Mouse (Mus musculus) intestine, embryonic 16.5 days (tissue): ENCODE results near the gene Rpl36. TPM values are rescaled to one million over a fixed set of nuclear protein-coding genes. Genes with fewer than 3 reads are reported as not detected.
A peak's percentile ranks its signal among the peaks of the same experiment; 100 is the strongest.

Experiments
- ATAC-seq: fragments of 200-750 bp; cut with Nextera tagmentation; 2 replicates; pipeline ENCODE4 v1.8.0; 2017; ENCODE audit warnings: moderate TSS enrichment, moderate library complexity
- H3K27ac ChIP-seq: fragments of 300-500 bp; sonication (generic); 2 replicates; pipeline ENCODE4 v1.5.1; 2014; ENCODE audit warnings: mild to moderate bottlenecking, low read length
- H3K27me3 ChIP-seq: fragments of 300-500 bp; sonication (generic); replicated peaks from 2 replicates; pipeline ENCODE4 v1.6.1; 2014; ENCODE audit warnings: low read length, control low read depth, mixed read lengths; ENCODE audit not compliant: control insufficient read depth, insufficient read depth
- H3K36me3 ChIP-seq: fragments of 300-500 bp; sonication (generic); 2 replicates; pipeline ENCODE4 v1.6.1; 2014; ENCODE audit warnings: low read length, control low read depth; ENCODE audit not compliant: control insufficient read depth, insufficient read depth
- H3K4me1 ChIP-seq: fragments of 300-500 bp; sonication (generic); 2 replicates; pipeline ENCODE4 v1.6.1; 2014; ENCODE audit warnings: low read length, control low read depth, mixed read lengths; ENCODE audit not compliant: control insufficient read depth, insufficient read depth
- H3K4me2 ChIP-seq: fragments of 300-500 bp; sonication (generic); 2 replicates; pipeline ENCODE4 v1.6.1; 2014; ENCODE audit warnings: low read depth, low read length, control low read depth
- H3K4me3 ChIP-seq: fragments of 300-500 bp; sonication (generic); 2 replicates; pipeline ENCODE4 v1.5.1; 2014; ENCODE audit warnings: mild to moderate bottlenecking, low read length
- H3K9ac ChIP-seq: fragments of 300-500 bp; sonication (generic); 2 replicates; pipeline ENCODE4 v1.6.1; 2014; ENCODE audit warnings: low read depth, low read length
- H3K9me3 ChIP-seq: fragments of 300-500 bp; sonication (generic); 2 replicates; pipeline ENCODE4 v1.6.1; 2016; ENCODE audit warnings: low read length, control low read depth; ENCODE audit not compliant: control insufficient read depth
- WGBS: fragments of 180-500 bp; shearing (Covaris S2); extraction: QIAGEN DNeasy Blood & Tissue Kit; methylation state at CpG from one replicate; pipeline ENCODE4 v1.1.7; 2014; 5-methylcytosine and 5-hydroxymethylcytosine counted together
- polyA plus RNA-seq: library from polyadenylated mRNA; unstranded; fragments of >200 nt; fragmentation: Nextera tagmentation; extraction: Ambion mirVana; gene quantifications from 2 replicates; pipeline ENCODE4 v1.2.1, GENCODE M21; 2015

Gene Rpl36
- polyA plus RNA-seq, 1 experiment from 2014 or later: 1,833 TPM

GRCm38 (mm10) chr17:56656171-56656570 is 43.0 kb downstream of the Rpl36 start:
- H3K36me3 ChIP-seq: no peaks in the 10 kb centered on the region
- no peaks in the 10 kb centered on the region for H3K9me3 ChIP-seq
- H3K4me1 ChIP-seq: 0 out of 2 replicates have a peak, but pooled peaks cover 5% of the 10 kb centered on the region
- H3K27ac ChIP-seq: no peak overlapping the region
- no peak for ATAC-seq
- no peaks in the 10 kb centered on the region for H3K27me3 ChIP-seq
- H3K9ac ChIP-seq: no peak overlapping the region
- H3K4me2 ChIP-seq: no peak overlapping the region
- H3K4me3 ChIP-seq: no peak overlapping the region
- 77% methylated on average over 6 of the region's 6 CpGs for WGBS

GRCm38 (mm10) chr17:56663659-56664058 is 50.4 kb downstream of the Rpl36 start:
- 59% methylated on average over 3 of the region's 3 CpGs for WGBS
- peak overlapping the region; percentile 15; the same call in 1 of the 2 replicates for H3K9ac ChIP-seq
- no peaks in the 10 kb centered on the region for H3K27me3 ChIP-seq
- no peaks in the 10 kb centered on the region for H3K36me3 ChIP-seq
- peak overlapping the region; percentile 30 for H3K4me2 ChIP-seq
- ATAC-seq: no peak
- no peak overlapping the region for H3K4me3 ChIP-seq
- no peaks in the 10 kb centered on the region for H3K9me3 ChIP-seq
- H3K4me1 ChIP-seq: peaks cover 9% of the 10 kb centered on the region
- no peak overlapping the region for H3K27ac ChIP-seq

Other genes with a start within 250 kb of the Rpl36 start
- gene Ptprs, start 136.9 kb upstream of the Rpl36 start, polyA plus RNA-seq: 34.4 and 37.3 TPM in 2 replicates
- not detected in 2 replicates for gene Znrf4, start 101.0 kb upstream of the Rpl36 start, polyA plus RNA-seq
- gene Gm20219, start 59.0 kb upstream of the Rpl36 start, polyA plus RNA-seq: 0.98 and 1.4 TPM in 2 replicates
- 52.7 and 56.0 TPM in 2 replicates for gene Safb2, start 28.8 kb upstream of the Rpl36 start, polyA plus RNA-seq
- 68.6 and 76.2 TPM in 2 replicates for gene Safb, start 28.6 kb upstream of the Rpl36 start, polyA plus RNA-seq
- gene 2410015M20Rik, start 3.6 kb upstream of the Rpl36 start, polyA plus RNA-seq: 316 and 336 TPM in 2 replicates
- gene Lonp1, start 13.5 kb downstream of the Rpl36 start, polyA plus RNA-seq: 56.5 and 57.6 TPM in 2 replicates
- 0.55 and 0.81 TPM in 2 replicates for gene Catsperd, start 14.7 kb downstream of the Rpl36 start, polyA plus RNA-seq
- 66.5 and 72.8 TPM in 2 replicates for gene Ranbp3, start 59.9 kb downstream of the Rpl36 start, polyA plus RNA-seq
- 527 and 530 TPM in 2 replicates for gene Ndufa11, start 104.4 kb downstream of the Rpl36 start, polyA plus RNA-seq
- gene Vmac, start 104.6 kb downstream of the Rpl36 start, polyA plus RNA-seq: 15.7 and 16.6 TPM in 2 replicates
- gene Nrtn, start 144.1 kb downstream of the Rpl36 start, polyA plus RNA-seq: 7.0 and 7.9 TPM in 2 replicates
- 37.6 and 40.0 TPM in 2 replicates for gene Dus3l, start 151.3 kb downstream of the Rpl36 start, polyA plus RNA-seq
- gene Prr22, start 156.8 kb downstream of the Rpl36 start, polyA plus RNA-seq: 0.84 and 1.6 TPM in 2 replicates
- gene Rfx2, start 217.6 kb downstream of the Rpl36 start, polyA plus RNA-seq: 2.5 and 3.4 TPM in 2 replicates